Mouse (Mus musculus) embryonic facial prominence, embryonic 12.5 days (tissue): ENCODE data around the gene 4930539E08Rik. TPM values are rescaled to one million over a fixed set of nuclear protein-coding genes. Genes with fewer than 3 reads are reported as not detected.
A peak's percentile ranks its signal among the peaks of the same experiment; 100 is the strongest.

ENCODE experiments used
- ATAC-seq: fragments of 200-750 bp; cut with Nextera tagmentation; 2 replicates; pipeline ENCODE4 v1.8.0; 2017; ENCODE audit not compliant: insufficient number of reproducible peaks, insufficient read depth, low FRiP score, low TSS enrichment
- H3K27ac ChIP-seq: fragments of 300-500 bp; sonication (generic); 2 replicates; pipeline ENCODE4 v1.5.1; 2016; ENCODE audit warnings: mild to moderate bottlenecking
- H3K27me3 ChIP-seq: fragments of 300-500 bp; sonication (generic); 2 replicates; pipeline ENCODE4 v1.6.1; 2016; ENCODE audit warnings: mild to moderate bottlenecking, moderate library complexity
- H3K36me3 ChIP-seq: fragments of 300-500 bp; sonication (generic); 2 replicates; pipeline ENCODE4 v1.6.1; 2016; ENCODE audit warnings: mild to moderate bottlenecking
- H3K4me1 ChIP-seq: fragments of 300-500 bp; sonication (generic); 2 replicates; pipeline ENCODE4 v1.6.1; 2016
- H3K4me2 ChIP-seq: fragments of 300-500 bp; sonication (generic); replicated peaks from 2 replicates; pipeline ENCODE4 v1.6.1; 2016; ENCODE audit warnings: mild to moderate bottlenecking, moderate library complexity
- H3K4me3 ChIP-seq: fragments of 300-500 bp; sonication (generic); 2 replicates; pipeline ENCODE4 v1.5.1; 2016; ENCODE audit warnings: mild to moderate bottlenecking
- H3K9ac ChIP-seq: fragments of 300-500 bp; sonication (generic); 2 replicates; pipeline ENCODE4 v1.6.1; 2016; ENCODE audit warnings: mild to moderate bottlenecking, moderate library complexity
- H3K9me3 ChIP-seq: fragments of 300-500 bp; sonication (generic); 2 replicates; pipeline ENCODE4 v1.6.1; 2016; ENCODE audit warnings: mild to moderate bottlenecking, moderate library complexity
- WGBS: fragments of 180-500 bp; shearing (Covaris S2); methylation state at CpG from one replicate; pipeline ENCODE4 v1.1.7; 2016; 5-methylcytosine and 5-hydroxymethylcytosine counted together
- polyA plus RNA-seq: library from polyadenylated mRNA; unstranded; fragments of >200 nt; fragmentation: Nextera tagmentation; extraction: Ambion mirVana; gene quantifications from 2 replicates; pipeline ENCODE4 v1.2.1, GENCODE M21; 2016

The 4930539E08Rik gene
- polyA plus RNA-seq, 1 experiment from 2014 or later, result 0.15 TPM

- H3K4me2 ChIP-seq, result no peak overlapping the region
- no peaks in the 10 kb centered on the region for H3K9me3 ChIP-seq
- no peak overlapping the region for H3K27ac ChIP-seq
- no peak overlapping the region for H3K9ac ChIP-seq
- H3K4me1 ChIP-seq, result peaks cover 20% of the 10 kb centered on the region
- ATAC-seq, result no peak
- 70% methylated on average over 13 of the region's 13 CpGs for WGBS
- H3K36me3 ChIP-seq, result no peaks in the 10 kb centered on the region
- H3K27me3 ChIP-seq, result peaks cover 21% of the 10 kb centered on the region
- no peak overlapping the region for H3K4me3 ChIP-seq
Observed at GRCm38 (mm10) chr17:28905377-28905916, 9.7 kb downstream of the 4930539E08Rik start.

- Histone ChIP-seq H3K4me3 (no peak overlapping the region), H3K36me3 (no peaks in the 10 kb centered on the region), H3K27me3 (peaks cover 15% of the 10 kb centered on the region), H3K4me2 (no peak overlapping the region), H3K9me3 (no peaks in the 10 kb centered on the region), H3K4me1 (peaks cover 18% of the 10 kb centered on the region), H3K27ac (no peak overlapping the region), H3K9ac (no peak overlapping the region)
- ATAC-seq, result peak; percentile 44; the same call in 1 of the 2 replicates
- WGBS, result 32% methylated on average over 23 of the region's 23 CpGs
Observed at GRCm38 (mm10) chr17:28904546-28905376, 10.4 kb downstream of the 4930539E08Rik start.

GRCm38 (mm10) chr17:28901559-28901958 lies 13.6 kb downstream of the 4930539E08Rik start:
- Histone ChIP-seq H3K9ac (no peak overlapping the region), H3K27ac (no peak overlapping the region), H3K27me3 (no peaks in the 10 kb centered on the region), H3K4me1 (peaks cover 13% of the 10 kb centered on the region), H3K9me3 (no peaks in the 10 kb centered on the region), H3K4me3 (no peak overlapping the region), H3K4me2 (no peak overlapping the region), H3K36me3 (no peaks in the 10 kb centered on the region)
- WGBS, result 68% methylated on average over 4 of the region's 4 CpGs
- no peak for ATAC-seq

- no peak overlapping the region for H3K27ac ChIP-seq
- WGBS, result 67% methylated on average over 19 of the region's 19 CpGs
- ATAC-seq, result no peak
Observed at GRCm38 (mm10) chr17:28899427-28899826, 15.7 kb downstream of the 4930539E08Rik start.

GRCm38 (mm10) chr17:28898249-28898648 lies 16.9 kb downstream of the 4930539E08Rik start:
- ATAC-seq, result no peak

More at GRCm38 (mm10) chr17:28899427-28899826, 15.7 kb downstream of the 4930539E08Rik start:
- no peaks in the 10 kb centered on the region for H3K36me3 ChIP-seq
- H3K27me3 ChIP-seq, result no peaks in the 10 kb centered on the region
- H3K4me2 ChIP-seq, result no peak overlapping the region
- H3K4me3 ChIP-seq, result no peak overlapping the region
- H3K9me3 ChIP-seq, result no peaks in the 10 kb centered on the region
- H3K9ac ChIP-seq, result no peak overlapping the region
- H3K4me1 ChIP-seq, result 0 out of 2 replicates have a peak, but pooled peaks cover 3% of the 10 kb centered on the region

GRCm38 (mm10) chr17:28897817-28898216 lies 17.3 kb downstream of the 4930539E08Rik start:
- 72% methylated on average over 5 of the region's 5 CpGs for WGBS

More at GRCm38 (mm10) chr17:28898249-28898648, 16.9 kb downstream of the 4930539E08Rik start:
- no peaks in the 10 kb centered on the region for H3K9me3 ChIP-seq
- no peak overlapping the region for H3K9ac ChIP-seq
- 57% methylated on average over 5 of the region's 5 CpGs for WGBS
- H3K4me2 ChIP-seq, result no peak overlapping the region
- no peak overlapping the region for H3K27ac ChIP-seq
- 0 out of 2 replicates have a peak, but pooled peaks cover 3% of the 10 kb centered on the region for H3K4me1 ChIP-seq
- H3K36me3 ChIP-seq, result no peaks in the 10 kb centered on the region
- no peaks in the 10 kb centered on the region for H3K27me3 ChIP-seq
- no peak overlapping the region for H3K4me3 ChIP-seq

GRCm38 (mm10) chr17:28896095-28896780 lies 18.9 kb downstream of the 4930539E08Rik start:
- Histone ChIP-seq H3K36me3 (no peaks in the 10 kb centered on the region), H3K4me2 (no peak overlapping the region), H3K4me1 (0 out of 2 replicates have a peak, but pooled peaks cover 3% of the 10 kb centered on the region), H3K27me3 (no peaks in the 10 kb centered on the region), H3K27ac (no peak overlapping the region), H3K4me3 (no peak overlapping the region), H3K9me3 (no peaks in the 10 kb centered on the region), H3K9ac (no peak overlapping the region)
- 92% methylated on average over 11 of the region's 11 CpGs for WGBS
- no peak for ATAC-seq

More at GRCm38 (mm10) chr17:28897817-28898216, 17.3 kb downstream of the 4930539E08Rik start:
- Histone ChIP-seq H3K27me3 (no peaks in the 10 kb centered on the region), H3K4me2 (no peak overlapping the region), H3K4me1 (0 out of 2 replicates have a peak, but pooled peaks cover 3% of the 10 kb centered on the region), H3K36me3 (no peaks in the 10 kb centered on the region), H3K4me3 (no peak overlapping the region), H3K9ac (no peak overlapping the region), H3K27ac (no peak overlapping the region), H3K9me3 (no peaks in the 10 kb centered on the region)
- no peak for ATAC-seq

- WGBS, result 95% methylated on average over 21 of the region's 21 CpGs
- no peak overlapping the region for H3K4me2 ChIP-seq
- ATAC-seq, result no peak
- H3K27ac ChIP-seq, result no peak overlapping the region
- no peaks in the 10 kb centered on the region for H3K9me3 ChIP-seq
- 0 out of 2 replicates have a peak, but pooled peaks cover 3% of the 10 kb centered on the region for H3K4me1 ChIP-seq
- no peak overlapping the region for H3K9ac ChIP-seq
- H3K27me3 ChIP-seq, result no peaks in the 10 kb centered on the region
- H3K4me3 ChIP-seq, result no peak overlapping the region
- H3K36me3 ChIP-seq, result no peaks in the 10 kb centered on the region
Observed at GRCm38 (mm10) chr17:28895217-28895875, 19.8 kb downstream of the 4930539E08Rik start.

GRCm38 (mm10) chr17:28894050-28894767 lies 20.9 kb downstream of the 4930539E08Rik start:
- Histone ChIP-seq H3K9me3 (no peaks in the 10 kb centered on the region), H3K4me1 (0 out of 2 replicates have a peak, but pooled peaks cover 3% of the 10 kb centered on the region), H3K4me2 (no peak overlapping the region), H3K4me3 (no peak overlapping the region), H3K9ac (no peak overlapping the region), H3K27ac (no peak overlapping the region), H3K36me3 (no peaks in the 10 kb centered on the region), H3K27me3 (no peaks in the 10 kb centered on the region)
- WGBS, result 81% methylated on average over 11 of the region's 11 CpGs
- ATAC-seq, result no peak

GRCm38 (mm10) chr17:28886266-28886665 lies 28.9 kb downstream of the 4930539E08Rik start:
- Histone ChIP-seq H3K9me3 (no peaks in the 10 kb centered on the region; the same call in 1 of the 2 replicates), H3K4me1 (no peaks in the 10 kb centered on the region), H3K36me3 (no peaks in the 10 kb centered on the region), H3K4me2 (no peak overlapping the region), H3K4me3 (no peak overlapping the region), H3K27me3 (peaks cover 4% of the 10 kb centered on the region; the same call in 1 of the 2 replicates), H3K9ac (no peak overlapping the region), H3K27ac (no peak overlapping the region)
- 77% methylated on average over 8 of the region's 8 CpGs for WGBS
- ATAC-seq, result no peak
